Mouse (Mus musculus): ENCODE data around the gene Prkca. TPM values are rescaled to one million over a fixed set of nuclear protein-coding genes. Genes with fewer than 3 reads are reported as not detected.

Gene Prkca
- total RNA-seq, 2 experiments from 2014 or later: 1.3 to 3.6 TPM

GRCm38 (mm10) chr11:107905364-107905763, 438.4 kb downstream of the Prkca start:
- ATAC-seq (replicated peaks; ENCODE audit: poor library complexity): no peak

- ATAC-seq (replicated peaks; ENCODE audit: poor library complexity): no peak
Measured at GRCm38 (mm10) chr11:107903966-107904605, 439.6 kb downstream of the Prkca start.

- ATAC-seq (replicated peaks; ENCODE audit: poor library complexity): no peak
Measured at GRCm38 (mm10) chr11:107900470-107900869, 443.3 kb downstream of the Prkca start.

GRCm38 (mm10) chr11:107898698-107899097, 445.0 kb downstream of the Prkca start:
- no peak for ATAC-seq (replicated peaks; ENCODE audit: poor library complexity)

GRCm38 (mm10) chr11:107895635-107896034, 448.1 kb downstream of the Prkca start:
- no peak for ATAC-seq (replicated peaks; ENCODE audit: poor library complexity)

GRCm38 (mm10) chr11:107891377-107891776, 452.4 kb downstream of the Prkca start:
- ATAC-seq (replicated peaks; ENCODE audit: poor library complexity): no peak

GRCm38 (mm10) chr11:107887342-107887741, 456.4 kb downstream of the Prkca start:
- no peak for ATAC-seq (replicated peaks; ENCODE audit: poor library complexity)

Other genes starting within 250 kb of the Prkca start
- gene Apoh, start 574 bp downstream of the Prkca start, total RNA-seq (2015): not detected in 2 replicates
- gene Apoh, start 574 bp downstream of the Prkca start, total RNA-seq (2017): not detected in 2 replicates
- 0.12 and 1.2 TPM in 2 replicates for gene Cep112, start 81.3 kb upstream of the Prkca start, total RNA-seq (2015)
- gene Cep112, start 81.3 kb upstream of the Prkca start, total RNA-seq (2017): 1.3 TPM in 1 of 2 replicates, not detected in the other

Measured in megakaryocyte progenitor cell, adult 5-6 weeks (primary cell).